Comparison of ENCODE assay signal across 15 mouse cellular contexts in the genomic region with DNA sequence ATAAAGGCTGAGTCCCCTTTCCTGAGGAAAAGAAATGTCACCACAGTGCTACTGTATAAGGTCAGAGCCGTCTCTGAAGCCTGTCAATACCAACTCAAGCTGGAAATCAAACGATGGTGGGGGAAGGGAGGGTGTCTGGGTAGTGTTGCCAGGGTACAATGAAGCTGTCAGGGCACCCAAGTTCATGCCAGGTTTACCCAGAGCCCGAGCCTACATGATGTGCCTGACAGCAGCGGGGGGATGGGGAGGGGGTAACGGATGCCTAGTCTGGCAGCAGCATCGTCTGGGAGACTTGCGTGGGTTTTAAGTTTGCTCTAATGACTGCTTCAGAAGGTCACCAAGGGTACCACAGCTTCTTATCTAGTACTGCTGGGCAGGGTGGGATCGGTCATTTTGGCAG. TPM values are rescaled to one million over a fixed set of nuclear protein-coding genes. Genes with fewer than 3 reads are reported as not detected.
DNase-seq lines count a peak whose midpoint lies in the region; ATAC-seq and TF ChIP-seq lines count a peak whose summit lies in the region.
"Had no signal": no experiment of that assay in that cellular context is flagged by ENCODE, and none has a peak within 500 bp of the region (broad histone marks: within the 10 kb centered on the region; RNA-seq: fewer than 3 reads in every experiment).

No protein-coding gene starts in this region.

- H3K27ac ChIP-seq in forebrain, embryonic 13.5 days: no peak overlapping the region
- H3K27ac ChIP-seq in forebrain, embryonic 12.5 days: no peak overlapping the region
- no peak overlapping the region for H3K27ac ChIP-seq in liver, adult 2 months (replicated peaks; ENCODE audit: insufficient read depth, low read depth, low read length)
- no peak overlapping the region for H3K27ac ChIP-seq in forebrain, embryonic 16.5 days (ENCODE audit: low read length)
- no peak overlapping the region for H3K27ac ChIP-seq in midbrain, embryonic 15.5 days
- H3K27ac ChIP-seq: kidney, postnatal 0 days had no signal

- peaks cover 41% of the 10 kb centered on the region for H3K4me1 ChIP-seq in forebrain, embryonic 13.5 days
- H3K4me1 ChIP-seq in forebrain, embryonic 12.5 days: peaks cover 15% of the 10 kb centered on the region
- peaks cover 32% of the 10 kb centered on the region for H3K4me1 ChIP-seq in liver, adult 2 months (ENCODE audit: control insufficient read depth, insufficient read depth, low read length)
- H3K4me1 ChIP-seq in forebrain, embryonic 16.5 days (replicated peaks; ENCODE audit: control insufficient read depth, insufficient read depth, low read length): peaks cover 26% of the 10 kb centered on the region
- peaks cover 9% of the 10 kb centered on the region for H3K4me1 ChIP-seq in midbrain, embryonic 15.5 days

- peaks cover 13% of the 10 kb centered on the region for H3K36me3 ChIP-seq in forebrain, embryonic 13.5 days (ENCODE audit: poor library complexity, severe bottlenecking)
- peaks cover 20% of the 10 kb centered on the region for H3K36me3 ChIP-seq in forebrain, embryonic 12.5 days (replicated peaks)
- H3K36me3 ChIP-seq in liver, adult 2 months (ENCODE audit: control insufficient read depth, insufficient read depth, low read length): peaks cover 14% of the 10 kb centered on the region; the same call in 1 of the 2 replicates
- no peaks in the 10 kb centered on the region for H3K36me3 ChIP-seq in forebrain, embryonic 16.5 days (ENCODE audit: control insufficient read depth, insufficient read depth)
- H3K36me3 ChIP-seq in midbrain, embryonic 15.5 days (replicated peaks): 0 out of 2 replicates have a peak, but pooled peaks cover 4% of the 10 kb centered on the region

- intact Hi-C loops in left cerebral cortex, postnatal 36 days (cut with DNase I): no loop called here

- 66% methylated on average over 8 of the region's 8 CpGs for WGBS in forebrain, embryonic 13.5 days
- 84% methylated on average over 8 of the region's 8 CpGs for WGBS in forebrain, embryonic 12.5 days
- WGBS in liver, adult 2 months: 51% methylated on average over 8 of the region's 8 CpGs
- 38% methylated on average over 8 of the region's 8 CpGs for WGBS in forebrain, embryonic 16.5 days
- WGBS in midbrain, embryonic 15.5 days: 68% methylated on average over 8 of the region's 8 CpGs

- no peak for TF ChIP-seq CTCF in liver, adult 2 months (IDR thresholded peaks at IDR 0.05; ENCODE audit: low read depth, low read length)

- peak; percentile 70 for DNase-seq in liver, adult 2 months (ENCODE audit: extremely low read depth, low read depth, low spot score)
- no peak for DNase-seq in liver
- no peak for DNase-seq in left cerebral cortex, postnatal 36 days (ENCODE audit: low spot score in 2 of 2)
- no peak for DNase-seq in lung, postnatal 36 days
- DNase-seq: B cell, adult 2 months; cerebellum, adult 8-10 months; lung, postnatal 14 days; right cerebral cortex, postnatal 25 days; thymus, adult 2 months had no signal

- H3K9ac ChIP-seq in forebrain, embryonic 13.5 days: no peak overlapping the region
- H3K9ac ChIP-seq in forebrain, embryonic 12.5 days: no peak overlapping the region
- no peak overlapping the region for H3K9ac ChIP-seq in liver, adult 2 months (ENCODE audit: low read depth, low read length)
- no peak overlapping the region for H3K9ac ChIP-seq in forebrain, embryonic 16.5 days (replicated peaks; ENCODE audit: low read depth, low read length)
- H3K9ac ChIP-seq in midbrain, embryonic 15.5 days: no peak overlapping the region

- H3K27me3 ChIP-seq in forebrain, embryonic 13.5 days: no peaks in the 10 kb centered on the region
- H3K27me3 ChIP-seq in forebrain, embryonic 12.5 days: no peaks in the 10 kb centered on the region
- no peaks in the 10 kb centered on the region for H3K27me3 ChIP-seq in liver, adult 2 months (ENCODE audit: control insufficient read depth, insufficient read depth, low read length)
- H3K27me3 ChIP-seq in forebrain, embryonic 16.5 days (replicated peaks; ENCODE audit: control insufficient read depth, insufficient read depth, low read length): no peaks in the 10 kb centered on the region
- H3K27me3 ChIP-seq in midbrain, embryonic 15.5 days (replicated peaks): no peaks in the 10 kb centered on the region

- no peaks in the 10 kb centered on the region for H3K9me3 ChIP-seq in forebrain, embryonic 13.5 days (replicated peaks)
- H3K9me3 ChIP-seq in forebrain, embryonic 12.5 days: no peaks in the 10 kb centered on the region
- no peaks in the 10 kb centered on the region for H3K9me3 ChIP-seq in forebrain, embryonic 16.5 days (ENCODE audit: control insufficient read depth, low read length)
- no peaks in the 10 kb centered on the region for H3K9me3 ChIP-seq in midbrain, embryonic 15.5 days

- ATAC-seq in forebrain, embryonic 13.5 days: peak; percentile 61
- ATAC-seq in forebrain, embryonic 12.5 days (ENCODE audit: low FRiP score): no peak
- peak; percentile 71 for ATAC-seq in forebrain, embryonic 16.5 days
- ATAC-seq in midbrain, embryonic 15.5 days (replicated peaks): 0 out of 2 replicates have a peak, but pooled peaks have one; percentile 30

- TF ChIP-seq POLR2A in liver, adult 2 months (IDR thresholded peaks at IDR 0.05; ENCODE audit: extremely low read depth, insufficient read depth, low read length): no peak

- H3K4me2 ChIP-seq in forebrain, embryonic 13.5 days: no peak overlapping the region
- no peak overlapping the region for H3K4me2 ChIP-seq in forebrain, embryonic 12.5 days
- H3K4me2 ChIP-seq in forebrain, embryonic 16.5 days (ENCODE audit: low read length): no peak overlapping the region
- H3K4me2 ChIP-seq in midbrain, embryonic 15.5 days: no peak overlapping the region
- H3K4me2 ChIP-seq: liver, embryonic 11.5 days had no signal

- peaks cover 28% of the 10 kb centered on the region for H3K79me2 ChIP-seq in liver, adult 2 months (ENCODE audit: control insufficient read depth, insufficient read depth, low read length)

- H3K4me3 ChIP-seq in forebrain, embryonic 13.5 days: no peak overlapping the region
- no peak overlapping the region for H3K4me3 ChIP-seq in forebrain, embryonic 12.5 days (replicated peaks)
- no peak overlapping the region for H3K4me3 ChIP-seq in liver, adult 2 months (ENCODE audit: insufficient read depth, low read depth, low read length)
- no peak overlapping the region for H3K4me3 ChIP-seq in forebrain, embryonic 16.5 days (replicated peaks; ENCODE audit: low read length)
- H3K4me3 ChIP-seq in midbrain, embryonic 15.5 days: no peak overlapping the region

RNA-seq across cellular contexts. Expression of a gene that starts 23.1 kb away (rescaled TPM):
- polyA plus RNA-seq in forebrain, embryonic 13.5 days (2015; fragmentation: Nextera tagmentation; extraction: Ambion mirVana): 7.6 and 8.3 TPM in 2 replicates
- 15.3 and 18.2 TPM in 2 replicates for polyA plus RNA-seq in forebrain, embryonic 12.5 days (2016; fragmentation: Nextera tagmentation; extraction: Ambion mirVana)
- total RNA-seq in liver, adult 2 months (2014; rRNA removed): 15.4 and 18.1 TPM in 2 replicates
- polyA plus RNA-seq in liver, adult 2 months (2012; rRNA removed): 7.2 and 7.5 TPM in 2 replicates
- polyA plus RNA-seq in forebrain, embryonic 16.5 days (2015; fragmentation: Nextera tagmentation; extraction: Ambion mirVana): 8.4 and 10.9 TPM in 2 replicates
- polyA plus RNA-seq in midbrain, embryonic 15.5 days (2015; fragmentation: Nextera tagmentation; extraction: Ambion mirVana): 9.0 and 10.6 TPM in 2 replicates
- total RNA-seq in left cerebral cortex, postnatal 36 days (2021): 10 to 100 TPM; 22.9 to 23.8 TPM
